Mouse (Mus musculus): ENCODE results near the gene Jpt1. TPM values are rescaled to one million over a fixed set of nuclear protein-coding genes. Genes with fewer than 3 reads are reported as not detected.

Gene Jpt1
- 194 to 214 TPM (median 207 TPM) in 4 replicates for total RNA-seq (2023; ENCODE audit: inconsistent age)

GRCm38 (mm10) chr11:115514238-115514663 is at the start of gene Jpt1:
TSS of gene Jpt1 (minus strand) at chr11:115514387.

GRCm38 (mm10) chr11:115536038-115536681 is 22.0 kb upstream of the Jpt1 start, which contains the start of gene Sumo2:
TSS of gene Sumo2 (minus strand) at chr11:115536276.

GRCm38 (mm10) chr11:115491356-115492083 is 22.7 kb downstream of the Jpt1 start, which contains the start of gene Nt5c:
TSS of gene Nt5c (minus strand) at chr11:115491862.

GRCm38 (mm10) chr11:115475025-115475757 is 39.0 kb downstream of the Jpt1 start, which contains the start of gene Armc7:
TSS of gene Armc7 (plus strand) at chr11:115475667.

GRCm38 (mm10) chr11:115462243-115462891 is 51.8 kb downstream of the Jpt1 start, which contains the start of gene Slc16a5:
TSS of gene Slc16a5 (plus strand) at chr11:115462474.

Other genes starting within 250 kb of the Jpt1 start
- not detected in 4 replicates for gene Grin2c, start 247.1 kb downstream of the Jpt1 start, total RNA-seq (2023; ENCODE audit: inconsistent age)
- 18.4 to 21.9 TPM (median 20.6 TPM) in 4 replicates for gene Fdxr, start 237.3 kb downstream of the Jpt1 start, total RNA-seq (2023; ENCODE audit: inconsistent age)
- gene Fads6, start 216.7 kb downstream of the Jpt1 start, total RNA-seq (2023; ENCODE audit: inconsistent age): 0.19 TPM in 1 of 4 replicates, not detected in the others
- not detected in 4 replicates for gene Otop2, start 207.2 kb downstream of the Jpt1 start, total RNA-seq (2023; ENCODE audit: inconsistent age)
- gene Ush1g, start 192.3 kb downstream of the Jpt1 start, total RNA-seq (2023; ENCODE audit: inconsistent age): not detected in 4 replicates
- gene Otop3, start 179.7 kb downstream of the Jpt1 start, total RNA-seq (2023; ENCODE audit: inconsistent age): not detected in 4 replicates
- gene Hid1, start 146.6 kb downstream of the Jpt1 start, total RNA-seq (2023; ENCODE audit: inconsistent age): 0.16 to 1.3 TPM (median 0.62 TPM) in 4 replicates
- gene Cdr2l, start 132.5 kb downstream of the Jpt1 start, total RNA-seq (2023; ENCODE audit: inconsistent age): not detected in 4 replicates
- 39.5 to 75.4 TPM (median 57.2 TPM) in 4 replicates for gene Mrpl58, start 110.6 kb downstream of the Jpt1 start, total RNA-seq (2023; ENCODE audit: inconsistent age)
- 182 to 204 TPM (median 189 TPM) in 4 replicates for gene Atp5h, start 94.4 kb downstream of the Jpt1 start, total RNA-seq (2023; ENCODE audit: inconsistent age)
- 29.9 to 44.8 TPM (median 39.7 TPM) in 4 replicates for gene Kctd2, start 94.3 kb downstream of the Jpt1 start, total RNA-seq (2023; ENCODE audit: inconsistent age)
- gene Trim80, start 73.8 kb downstream of the Jpt1 start, total RNA-seq (2023; ENCODE audit: inconsistent age): not detected in 4 replicates
- not detected in 4 replicates for gene Slc16a5, start 51.9 kb downstream of the Jpt1 start, total RNA-seq (2023; ENCODE audit: inconsistent age)
- gene Armc7, start 38.7 kb downstream of the Jpt1 start, total RNA-seq (2023; ENCODE audit: inconsistent age): 8.2 to 10.0 TPM (median 9.4 TPM) in 4 replicates
- gene Nt5c, start 22.5 kb downstream of the Jpt1 start, total RNA-seq (2023; ENCODE audit: inconsistent age): 74.5 to 85.8 TPM (median 80.1 TPM) in 4 replicates
- 240 to 284 TPM (median 258 TPM) in 4 replicates for gene Sumo2, start 21.9 kb upstream of the Jpt1 start, total RNA-seq (2023; ENCODE audit: inconsistent age)
- 65.8 to 88.5 TPM (median 71.8 TPM) in 4 replicates for gene Nup85, start 50.0 kb upstream of the Jpt1 start, total RNA-seq (2023; ENCODE audit: inconsistent age)
- gene Mrps7, start 89.5 kb upstream of the Jpt1 start, total RNA-seq (2023; ENCODE audit: inconsistent age): 35.4 to 37.4 TPM (median 36.9 TPM) in 4 replicates
- gene Gga3, start 89.7 kb upstream of the Jpt1 start, total RNA-seq (2023; ENCODE audit: inconsistent age): 84.2 to 122 TPM (median 114 TPM) in 4 replicates
- gene Mif4gd, start 98.6 kb upstream of the Jpt1 start, total RNA-seq (2023; ENCODE audit: inconsistent age): 285 to 296 TPM (median 290 TPM) in 4 replicates
- 104 to 121 TPM (median 107 TPM) in 4 replicates for gene Slc25a19, start 113.9 kb upstream of the Jpt1 start, total RNA-seq (2023; ENCODE audit: inconsistent age)
- 286 to 382 TPM (median 375 TPM) in 4 replicates for gene Grb2, start 194.2 kb upstream of the Jpt1 start, total RNA-seq (2023; ENCODE audit: inconsistent age)

Data from B cell, adult (primary cell).